Mouse (Mus musculus) Muller cell, postnatal 12 days (primary cell): ENCODE measurements around the gene Txn2.
"Not testable (repeated sequence)": the region's sequence is repeated elsewhere in the genome, so short reads cannot be mapped to it uniquely, and the experiment has no call there.

Experiments
- DNase-seq: peaks from one replicate; pipeline ENCODE4 v3.0.0-alpha.2; 2015; ENCODE audit errors: inconsistent ontology term

The Txn2 gene

DNA sequence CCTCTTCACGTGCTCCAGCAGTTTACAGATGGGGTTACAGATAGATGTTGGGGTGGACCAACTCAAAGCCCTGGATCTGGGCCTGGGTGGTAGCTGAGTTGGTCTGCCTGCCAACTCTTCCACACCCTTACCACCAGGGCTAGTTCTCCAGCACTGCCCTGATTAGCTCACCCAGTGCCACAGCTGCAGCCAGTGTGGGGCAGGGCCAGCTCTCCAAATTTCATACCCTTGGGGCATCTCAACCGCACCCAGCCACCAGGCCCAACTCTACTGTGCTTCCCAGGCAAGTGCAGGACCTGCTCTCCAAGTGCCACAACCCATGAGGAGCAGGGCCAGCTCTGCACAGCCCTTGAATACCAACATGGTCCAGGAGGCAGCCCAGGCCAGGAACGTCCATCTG, 49.0 kb downstream of the Txn2 start:
- DNase-seq, result no peak

DNA sequence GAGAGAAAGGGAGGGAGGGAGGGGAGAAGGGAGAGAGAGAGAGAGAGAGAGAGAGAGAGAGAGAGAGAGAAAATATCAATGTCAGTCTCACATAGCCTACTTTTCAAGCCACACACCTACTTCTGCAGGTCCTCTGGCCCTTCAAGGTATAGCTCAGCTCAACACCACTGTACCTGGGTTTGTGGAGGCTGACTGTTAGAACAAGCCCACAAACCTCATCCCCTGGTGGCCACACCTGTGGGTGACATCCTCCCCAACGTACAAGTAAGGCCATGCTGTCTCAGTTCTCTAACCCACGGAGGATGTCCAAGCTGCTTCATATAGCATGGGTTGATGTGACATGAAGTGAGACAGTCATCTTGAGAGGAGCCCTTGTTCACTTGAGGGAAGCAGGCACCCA, 51.6 kb downstream of the Txn2 start:
- no peak for DNase-seq

DNA sequence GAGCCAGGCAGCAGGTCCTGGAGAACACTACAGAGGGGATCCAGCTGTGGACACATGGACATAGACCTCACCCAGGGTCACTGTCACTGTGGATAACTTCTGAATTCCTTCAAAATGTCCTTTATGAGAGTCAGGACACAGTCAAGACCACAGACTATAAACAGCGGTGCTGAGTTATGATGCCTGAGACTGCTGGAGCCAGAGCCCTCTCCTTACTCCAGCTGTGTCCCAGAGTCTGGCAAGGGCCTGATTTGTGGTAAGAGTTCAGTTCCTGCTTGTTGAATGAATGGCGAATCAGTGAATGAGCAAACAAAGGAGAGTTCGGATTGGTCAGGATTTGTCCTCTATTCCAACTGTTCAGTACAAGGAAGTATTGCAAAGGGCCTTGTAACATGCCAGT, 52.1 kb downstream of the Txn2 start:
- no peak for DNase-seq

DNA sequence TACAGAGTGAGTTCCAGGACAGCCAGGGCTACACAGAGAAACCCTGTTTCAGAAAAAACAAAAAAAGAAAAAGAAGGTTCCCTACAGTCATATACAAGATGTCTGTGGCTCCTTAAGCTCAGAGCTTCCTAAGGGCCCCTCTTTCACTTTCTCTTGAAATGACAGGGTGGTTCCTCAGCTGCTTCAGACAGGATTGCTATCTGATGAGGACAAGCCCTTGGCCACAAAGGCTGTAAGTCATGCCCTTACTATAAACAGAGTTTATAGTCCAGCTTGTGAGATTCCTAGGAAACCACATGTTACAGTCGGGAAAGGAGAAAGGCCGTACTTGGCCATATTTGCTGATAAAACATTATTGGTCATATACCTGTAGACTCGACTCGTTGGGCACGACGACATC, 52.9 kb downstream of the Txn2 start:
- DNase-seq, result no peak

DNA sequence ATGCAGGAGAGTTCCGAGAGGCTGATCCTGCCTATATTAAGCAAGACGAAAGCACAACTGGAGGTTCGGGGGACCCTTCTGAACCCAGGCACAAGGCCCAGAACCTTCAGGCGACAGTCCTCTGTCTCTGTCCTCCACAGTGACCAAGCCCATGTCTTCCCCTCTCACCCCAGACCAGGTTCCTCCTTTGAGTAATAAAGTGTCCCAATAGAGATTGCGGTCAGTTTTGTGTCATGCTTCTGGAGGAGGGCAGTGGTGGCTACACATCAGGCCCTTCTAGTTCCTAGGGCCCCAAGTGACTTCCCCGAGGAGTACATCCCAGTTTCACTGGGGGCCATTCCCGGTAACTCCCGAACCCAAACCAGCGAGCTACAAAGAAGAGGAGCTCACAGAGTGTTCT, 54.0 kb downstream of the Txn2 start:
- no peak for DNase-seq

DNA sequence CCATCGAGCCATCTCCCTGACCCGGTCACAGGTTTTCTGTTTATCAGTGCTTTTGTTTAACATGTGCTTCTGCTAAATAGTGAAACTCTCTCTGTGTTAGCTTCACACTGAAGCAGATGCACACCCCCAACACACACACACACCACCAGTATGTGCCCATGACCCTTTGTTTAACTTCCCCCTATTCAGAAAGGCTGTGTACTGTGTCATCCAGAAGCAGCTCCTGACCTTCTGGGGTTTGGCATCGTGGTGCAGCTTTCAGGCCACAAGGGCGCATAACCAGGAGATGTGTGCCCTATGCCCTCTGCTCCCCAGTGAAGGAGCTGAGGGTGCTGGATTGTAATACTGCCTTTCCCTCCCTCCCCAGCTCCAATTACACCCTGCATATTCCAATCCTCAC, 54.5 kb downstream of the Txn2 start:
- DNase-seq, result no peak

DNA sequence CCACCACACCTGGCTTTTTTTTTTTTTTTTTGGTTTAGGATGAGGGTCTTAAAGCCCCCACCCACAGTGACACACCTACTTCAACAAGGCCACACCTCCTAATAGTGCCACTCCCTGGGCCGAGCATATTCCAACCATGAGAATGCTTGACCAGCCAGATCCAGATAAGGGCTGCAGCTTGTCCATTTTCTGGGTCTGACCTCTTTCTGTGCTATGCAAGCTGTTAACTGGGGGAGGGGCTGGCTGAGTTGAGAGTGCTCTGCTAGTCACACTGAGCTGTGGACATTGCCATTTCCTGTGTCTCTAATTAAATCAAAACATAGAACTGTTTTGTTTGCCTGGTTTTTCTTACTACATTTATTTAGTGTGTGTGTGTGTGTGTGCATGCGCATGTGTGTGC, 55.2 kb downstream of the Txn2 start:
- DNase-seq, result no peak

DNA sequence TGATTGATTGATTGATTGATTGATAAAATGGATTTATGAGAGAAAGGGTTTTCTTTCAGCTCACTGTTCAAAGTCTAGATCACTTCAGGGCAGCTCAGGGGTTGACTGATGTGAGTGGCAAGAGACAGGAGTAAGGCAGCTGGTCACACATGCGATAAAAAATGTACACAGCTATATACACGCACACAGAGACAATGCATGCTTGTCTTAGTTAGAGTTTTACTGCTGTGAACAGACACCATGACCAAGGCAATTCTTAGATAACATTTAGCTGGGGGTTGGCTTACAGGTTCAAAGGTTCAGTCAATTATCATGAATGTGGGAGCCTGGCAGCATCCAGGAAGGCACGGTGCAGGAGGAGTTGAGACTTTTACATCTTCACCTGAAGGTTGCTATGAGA, 55.8 kb downstream of the Txn2 start:
- DNase-seq, result no peak

DNA sequence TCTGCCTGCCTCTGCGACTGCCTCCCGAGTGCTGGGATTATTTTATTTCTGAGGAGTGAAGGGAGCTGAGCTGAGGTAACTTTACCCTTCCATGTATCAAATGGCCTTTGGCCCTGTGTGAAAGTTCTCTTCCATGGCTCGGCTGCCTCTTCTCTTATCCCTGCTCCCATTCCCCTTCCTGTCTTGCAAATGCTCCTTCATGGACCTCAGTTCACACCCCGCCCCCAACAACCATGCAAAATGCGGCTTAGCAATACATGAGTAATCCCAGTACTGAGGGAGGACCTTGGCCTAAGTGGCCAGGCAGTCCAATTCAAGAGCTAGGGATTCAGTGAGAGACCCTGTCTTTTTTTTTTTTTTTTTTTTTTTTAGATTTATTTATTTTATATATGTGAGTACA, 60.5 kb downstream of the Txn2 start:
- no peak for DNase-seq

DNA sequence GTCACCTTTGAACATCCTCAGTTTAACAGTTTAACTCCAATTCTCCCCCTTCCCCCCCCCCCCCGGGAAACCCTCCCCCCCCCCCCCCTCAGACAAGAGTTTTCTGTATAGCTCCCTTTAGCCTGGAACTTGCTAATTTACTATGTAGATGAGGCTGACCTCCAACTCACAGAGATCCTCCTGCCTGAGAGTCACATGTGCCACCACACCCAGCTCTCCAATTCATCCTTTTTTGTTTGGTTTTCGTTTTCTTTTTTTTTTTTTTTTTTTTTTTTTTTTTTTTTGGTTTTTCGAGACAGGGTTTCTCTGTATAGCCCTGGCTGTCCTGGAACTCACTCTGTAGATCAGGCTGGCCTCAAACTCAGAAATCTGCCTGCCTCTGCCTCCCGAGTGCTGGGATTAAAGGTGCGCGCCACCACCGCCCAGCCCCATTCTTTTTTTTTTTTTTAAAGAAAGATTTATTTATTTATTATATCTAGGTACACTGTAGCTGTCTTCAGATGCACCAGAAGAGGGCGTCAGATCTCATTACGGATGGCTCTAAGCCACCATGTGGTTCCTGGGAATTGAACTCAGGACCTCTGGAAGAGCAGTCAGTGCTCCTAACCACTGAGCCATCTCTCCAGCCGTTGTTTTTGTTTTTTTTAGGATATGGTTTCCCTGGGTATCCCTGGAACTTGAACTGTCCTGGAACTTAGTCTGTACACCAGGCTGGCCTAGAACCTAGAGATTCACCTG, 61.4 kb downstream of the Txn2 start:
- DNase-seq, result not testable (repeated sequence)

DNA sequence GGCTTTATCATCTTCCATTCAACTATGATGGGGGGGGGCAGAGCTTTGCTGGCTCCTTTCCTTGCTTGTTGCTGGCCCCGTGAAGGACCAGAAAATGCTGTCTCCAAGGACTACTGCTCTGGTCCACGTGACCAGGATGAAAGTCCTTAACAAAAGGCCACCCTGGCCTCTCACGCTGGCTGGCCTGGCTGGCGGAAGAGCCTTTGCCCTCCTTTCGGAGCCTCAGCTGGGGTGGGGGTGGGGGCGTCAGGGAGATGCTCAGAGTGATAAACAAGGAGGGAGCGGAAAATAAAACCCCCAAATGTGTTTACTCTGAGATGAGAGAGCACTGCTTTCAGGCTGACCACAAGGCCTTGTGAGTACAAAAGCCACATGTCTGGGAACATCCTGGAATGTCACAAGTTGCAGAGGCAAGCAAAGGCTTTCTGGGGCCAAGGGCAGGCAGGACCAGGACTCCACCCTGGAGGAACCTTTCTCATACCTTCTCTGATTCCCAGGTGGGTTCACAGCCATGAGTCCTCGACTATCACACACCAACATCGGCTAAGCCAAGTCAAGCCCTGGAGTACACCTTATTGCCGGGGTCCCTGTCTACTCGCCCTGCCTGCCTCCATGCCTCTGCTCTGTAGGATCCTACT, 62.1 kb downstream of the Txn2 start:
- DNase-seq, result peak; percentile 52
